Comparison of ENCODE assay signal across 26 mouse cellular contexts in the genomic region with DNA sequence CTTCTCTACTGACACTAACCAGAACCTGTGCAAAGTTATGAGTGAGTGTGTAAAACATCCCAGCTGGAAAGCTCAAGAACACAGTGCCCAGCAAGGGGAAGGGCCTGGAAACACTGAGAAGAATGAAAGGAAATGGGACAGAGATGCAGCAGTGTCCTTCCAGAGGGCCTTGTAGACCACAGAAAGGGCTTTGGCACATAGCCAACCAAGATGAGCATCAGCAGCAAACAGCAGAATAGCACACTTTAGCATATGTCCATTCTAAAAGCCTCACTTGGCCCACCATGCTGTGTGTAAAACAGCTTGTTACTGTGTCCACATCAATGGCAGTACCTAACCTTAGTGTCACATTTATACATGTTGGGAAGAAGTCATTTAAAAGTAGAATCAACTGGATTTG.
DNase-seq lines count a peak whose midpoint lies in the region; ATAC-seq and TF ChIP-seq lines count a peak whose summit lies in the region.
"Had no signal": no experiment of that assay in that cellular context is flagged by ENCODE, and none has a peak within 500 bp of the region (broad histone marks: within the 10 kb centered on the region; RNA-seq: fewer than 3 reads in every experiment).

No protein-coding gene starts in this region.

- H3K9ac ChIP-seq in forebrain, postnatal 0 days, result no peak overlapping the region
- H3K9ac ChIP-seq in forebrain, embryonic 15.5 days (replicated peaks), result no peak overlapping the region
- H3K9ac ChIP-seq in lung, postnatal 0 days (replicated peaks; ENCODE audit: low read depth), result no peak overlapping the region
- H3K9ac ChIP-seq: embryonic facial prominence, embryonic 15.5 days; forebrain, embryonic 13.5 days; heart, embryonic 12.5 days; hindbrain, embryonic 15.5 days; kidney, embryonic 15.5 days; limb, embryonic 13.5 days; midbrain, embryonic 12.5 days; neural tube, embryonic 15.5 days had no signal

- no peaks in the 10 kb centered on the region for H3K4me1 ChIP-seq in forebrain, postnatal 0 days (ENCODE audit: insufficient read depth)
- no peaks in the 10 kb centered on the region for H3K4me1 ChIP-seq in forebrain, embryonic 15.5 days
- H3K4me1 ChIP-seq in lung, postnatal 0 days (ENCODE audit: insufficient read depth, low read depth, low read length), result no peaks in the 10 kb centered on the region
- H3K4me1 ChIP-seq: embryonic facial prominence, embryonic 10.5 days; embryonic facial prominence, embryonic 15.5 days; forebrain, embryonic 13.5 days; hindbrain, embryonic 15.5 days; kidney, embryonic 15.5 days; midbrain, embryonic 12.5 days; neural tube, embryonic 15.5 days had no signal

- no peak overlapping the region for H3K27ac ChIP-seq in forebrain, postnatal 0 days (ENCODE audit: low read depth, low read length)
- no peak overlapping the region for H3K27ac ChIP-seq in forebrain, embryonic 15.5 days (replicated peaks)
- H3K27ac ChIP-seq in lung, postnatal 0 days (ENCODE audit: low read length), result no peak overlapping the region
- H3K27ac ChIP-seq: embryonic facial prominence, embryonic 10.5 days; embryonic facial prominence, embryonic 15.5 days; forebrain, embryonic 13.5 days; gastrocnemius, adult 2 months; hindbrain, embryonic 15.5 days; kidney, embryonic 15.5 days; limb, embryonic 13.5 days; midbrain, embryonic 12.5 days; neural tube, embryonic 15.5 days had no signal

- no peak for TF ChIP-seq EP300 in lung, postnatal 0 days (IDR thresholded peaks at IDR 0.05)

- no peak overlapping the region for H3K4me2 ChIP-seq in forebrain, postnatal 0 days (ENCODE audit: low read depth)
- no peak overlapping the region for H3K4me2 ChIP-seq in forebrain, embryonic 15.5 days (replicated peaks)
- H3K4me2 ChIP-seq in lung, postnatal 0 days (replicated peaks; ENCODE audit: low read depth, low read length), result no peak overlapping the region
- H3K4me2 ChIP-seq: embryonic facial prominence, embryonic 15.5 days; forebrain, embryonic 13.5 days; heart, embryonic 12.5 days; hindbrain, embryonic 15.5 days; kidney, embryonic 15.5 days; limb, embryonic 13.5 days; liver, embryonic 11.5 days; midbrain, embryonic 12.5 days; neural tube, embryonic 15.5 days had no signal

- no peak overlapping the region for H3K4me3 ChIP-seq in forebrain, postnatal 0 days (ENCODE audit: low read depth, low read length)
- H3K4me3 ChIP-seq in forebrain, embryonic 15.5 days, result no peak overlapping the region
- no peak overlapping the region for H3K4me3 ChIP-seq in lung, postnatal 0 days (ENCODE audit: low read depth, low read length)
- H3K4me3 ChIP-seq: embryonic facial prominence, embryonic 10.5 days; embryonic facial prominence, embryonic 15.5 days; forebrain, embryonic 13.5 days; gastrocnemius, adult 2 months; heart, embryonic 12.5 days; hindbrain, embryonic 15.5 days; kidney, embryonic 15.5 days; limb, embryonic 13.5 days; midbrain, embryonic 12.5 days; neural tube, embryonic 15.5 days had no signal

- no peaks in the 10 kb centered on the region for H3K36me3 ChIP-seq in forebrain, postnatal 0 days (ENCODE audit: insufficient read depth)
- H3K36me3 ChIP-seq in forebrain, embryonic 15.5 days, result no peaks in the 10 kb centered on the region
- H3K36me3 ChIP-seq in lung, postnatal 0 days (ENCODE audit: insufficient read depth, low read length), result no peaks in the 10 kb centered on the region
- H3K36me3 ChIP-seq: embryonic facial prominence, embryonic 10.5 days; embryonic facial prominence, embryonic 15.5 days; heart, embryonic 12.5 days; hindbrain, embryonic 15.5 days; kidney, embryonic 15.5 days; limb, embryonic 13.5 days; midbrain, embryonic 12.5 days; neural tube, embryonic 15.5 days had no signal

- no peaks in the 10 kb centered on the region for H3K9me3 ChIP-seq in forebrain, postnatal 0 days (ENCODE audit: low read length)
- H3K9me3 ChIP-seq in forebrain, embryonic 15.5 days, result no peaks in the 10 kb centered on the region
- no peaks in the 10 kb centered on the region for H3K9me3 ChIP-seq in lung, postnatal 0 days (ENCODE audit: low read length)
- H3K9me3 ChIP-seq: embryonic facial prominence, embryonic 10.5 days; embryonic facial prominence, embryonic 15.5 days; forebrain, embryonic 13.5 days; hindbrain, embryonic 15.5 days; kidney, embryonic 15.5 days; midbrain, embryonic 12.5 days; neural tube, embryonic 15.5 days had no signal

- no peak for ATAC-seq in forebrain, postnatal 0 days
- no peak for ATAC-seq in forebrain, embryonic 15.5 days (replicated peaks)
- ATAC-seq in lung, postnatal 0 days, result no peak
- ATAC-seq: activated CD4-positive, CD25-positive, alpha-beta regulatory T cell, adult 4 months; forebrain, embryonic 13.5 days had no signal

- no peak for TF ChIP-seq CTCF in forebrain, postnatal 0 days (IDR thresholded peaks at IDR 0.05; ENCODE audit: low read depth)
- TF ChIP-seq CTCF in lung, postnatal 0 days (IDR thresholded peaks at IDR 0.05), result no peak

- peak; percentile 10 for DNase-seq in forebrain, postnatal 0 days
- DNase-seq in lung, postnatal 0 days (ENCODE audit: low spot score), result peak; percentile 20
- no peak for DNase-seq in lung, postnatal 14 days
- DNase-seq in retina, postnatal 1 day, result peak; percentile 4
- DNase-seq in retina, embryonic 14.5 days (ENCODE audit: low spot score), result no peak
- DNase-seq: adrenal gland, adult 8-10 months; B cell, adult 2 months; cerebellum, adult 11 months; cerebellum, adult 9-11 months; gastrocnemius, adult 2 months; gastrocnemius, postnatal 36 days; heart, adult 18-20 months; kidney, adult 18-20 months; thymus, postnatal 4 days had no signal

- no peaks in the 10 kb centered on the region for H3K27me3 ChIP-seq in forebrain, postnatal 0 days (ENCODE audit: insufficient read depth, low read length)
- H3K27me3 ChIP-seq in forebrain, embryonic 15.5 days, result no peaks in the 10 kb centered on the region
- H3K27me3 ChIP-seq in lung, postnatal 0 days (replicated peaks; ENCODE audit: insufficient read depth, low read length), result no peaks in the 10 kb centered on the region
- H3K27me3 ChIP-seq: embryonic facial prominence, embryonic 15.5 days; forebrain, embryonic 13.5 days; heart, embryonic 12.5 days; hindbrain, embryonic 15.5 days; kidney, embryonic 15.5 days; limb, embryonic 13.5 days; midbrain, embryonic 12.5 days; neural tube, embryonic 15.5 days had no signal

Comparison
In these comparisons a context has a peak if more than half of its experiments do, and no peak if none do; other contexts are left out.
1. DNase-seq: peak in forebrain, postnatal 0 days (single experiment), lung, postnatal 0 days (single experiment) and retina, postnatal 1 day (single experiment); none in lung, postnatal 14 days (single experiment) and retina, embryonic 14.5 days (single experiment).